Mouse (Mus musculus) stomach, postnatal 0 days (tissue): ENCODE measurements around the gene Sptb.

Experiments used
- CTCF ChIP-seq: IDR thresholded peaks from 2 replicates; pipeline ENCODE4 v1.5.1; 2016; ENCODE audit warnings: antibody characterized with exemption, low read depth, mild to moderate bottlenecking, moderate library complexity
- EP300 ChIP-seq: optimal IDR thresholded peaks from 2 replicates; pipeline ENCODE3; 2016; ENCODE audit warnings: antibody characterized with exemption

DNA sequence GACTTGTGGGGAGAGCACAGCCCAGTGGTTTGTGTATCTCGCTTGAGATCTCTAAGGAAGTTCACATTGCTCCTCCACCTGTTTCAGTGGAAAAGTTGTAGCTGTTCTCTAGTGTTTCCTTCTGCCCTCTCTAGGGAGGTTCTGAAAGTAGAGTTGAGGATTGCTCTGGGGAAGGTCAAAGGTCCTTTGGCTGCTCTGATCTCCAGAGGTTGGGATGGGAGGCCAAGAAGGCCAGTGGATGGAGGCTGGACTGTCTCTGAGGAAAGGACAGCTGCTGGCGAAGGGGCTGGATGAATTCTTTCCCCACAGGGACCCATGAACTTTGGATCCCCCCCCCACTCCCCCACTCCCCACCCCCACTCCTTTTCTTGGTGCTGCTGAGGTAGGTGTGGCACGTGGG lies 156.0 kb downstream of the Sptb start:
- no peak for TF ChIP-seq CTCF
- no peak for TF ChIP-seq EP300
